Mouse (Mus musculus): Measurements from ENCODE around the gene Zbtb16. TPM values are rescaled to one million over a fixed set of nuclear protein-coding genes. Genes with fewer than 3 reads are reported as not detected.

The Zbtb16 gene
- total RNA-seq, 2 experiments from 2014 or later: 32.2 to 47.0 TPM

GRCm38 (mm10) chr9:48609734-48610133 is 226.3 kb downstream of the Zbtb16 start:
- DNase-seq (ENCODE audit: extremely low spot score in 1 of 2, low spot score in 2 of 2): no peak
- intact Hi-C loops (cut with DNase I): no loop called here

- no peak for DNase-seq (ENCODE audit: extremely low spot score in 1 of 2, low spot score in 2 of 2)
- intact Hi-C loops (cut with DNase I): no loop called here
Observed at GRCm38 (mm10) chr9:48607417-48607816, 228.6 kb downstream of the Zbtb16 start.

GRCm38 (mm10) chr9:48606171-48606570 is 229.9 kb downstream of the Zbtb16 start:
- intact Hi-C loops (cut with DNase I): no loop called here
- DNase-seq (ENCODE audit: extremely low spot score in 1 of 2, low spot score in 2 of 2): no peak

DNA sequence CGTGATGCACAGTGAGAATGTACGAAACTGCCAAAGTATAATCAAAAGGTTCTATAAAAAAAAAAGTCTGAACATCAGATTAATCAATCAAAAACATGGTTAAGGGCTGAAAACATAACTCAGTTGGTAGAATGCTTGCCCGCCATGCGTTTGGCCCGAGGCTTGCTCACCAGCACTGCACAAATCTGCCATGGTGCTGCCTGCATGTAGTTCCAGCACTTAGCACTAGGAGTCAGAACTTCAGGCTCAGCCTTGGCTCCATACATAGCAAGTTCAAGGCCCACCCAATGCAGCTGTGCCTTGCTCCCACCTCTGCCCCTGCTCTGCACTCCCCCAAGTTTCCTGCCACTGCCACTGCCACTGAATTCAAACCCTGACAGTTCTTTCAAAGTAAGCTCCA is 230.3 kb downstream of the Zbtb16 start:
- DNase-seq (ENCODE audit: extremely low spot score in 1 of 2, low spot score in 2 of 2): no peak
- intact Hi-C loops (cut with DNase I): no loop called here

- DNase-seq (ENCODE audit: extremely low spot score in 1 of 2, low spot score in 2 of 2): no peak
- intact Hi-C loops (cut with DNase I): no loop called here
Observed at GRCm38 (mm10) chr9:48604939-48605598, 231.0 kb downstream of the Zbtb16 start, which contains the start of gene Nnmt. Gene Nnmt (minus strand): TSS chr9:48605153.

Other genes with a start within 250 kb of the Zbtb16 start
- gene Nnmt, start 231.1 kb downstream of the Zbtb16 start, total RNA-seq (2021): 1 to 10 TPM; 8.0 to 9.7 TPM
- 1 to 10 TPM; 3.5 to 4.1 TPM for gene Htr3a, start 74.9 kb upstream of the Zbtb16 start, total RNA-seq (2021)
- not detected for gene Htr3b, start 128.8 kb upstream of the Zbtb16 start, total RNA-seq (2021)
- 10 to 100 TPM; 43.2 to 52.2 TPM for gene Usp28, start 149.2 kb upstream of the Zbtb16 start, total RNA-seq (2021)
- 10 to 100 TPM; 14.3 to 17.5 TPM for gene Zw10, start 219.4 kb upstream of the Zbtb16 start, total RNA-seq (2021)
- under 1 TPM; 0.30 to 0.69 TPM for gene Tmprss5, start 245.0 kb upstream of the Zbtb16 start, total RNA-seq (2021)